Mouse (Mus musculus) embryo, embryonic 11.5 days (tissue): Measurements from ENCODE around the gene Ctnnd2.

Experiments used
- DNase-seq: peaks from one replicate; pipeline ENCODE4 v3.0.0-alpha.2; 2012; ENCODE audit warnings: low read depth, low spot score

The Ctnnd2 gene

GRCm38 (mm10) chr15:30647679-30648311, 475.4 kb downstream of the Ctnnd2 start:
- no peak for DNase-seq

DNA sequence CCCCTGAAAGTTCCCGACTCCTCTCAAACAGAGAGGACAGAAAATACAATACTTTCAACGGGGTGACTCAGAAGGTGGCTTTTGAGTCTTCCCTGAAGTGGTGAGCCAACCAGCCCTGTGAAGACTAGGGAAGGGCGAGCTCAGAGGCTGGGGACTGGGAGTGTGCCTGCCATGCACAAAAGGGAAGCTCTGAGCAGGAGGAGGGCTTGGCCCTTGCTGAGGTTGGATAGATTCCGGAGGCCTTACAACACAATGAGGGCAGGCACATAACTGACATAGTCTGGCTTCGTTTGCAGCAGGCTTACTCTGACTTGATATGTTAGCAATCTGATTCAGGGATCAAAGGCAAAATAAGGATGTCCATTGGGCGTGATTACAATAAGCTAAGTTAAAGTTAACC, 477.6 kb downstream of the Ctnnd2 start:
- no peak for DNase-seq

DNA sequence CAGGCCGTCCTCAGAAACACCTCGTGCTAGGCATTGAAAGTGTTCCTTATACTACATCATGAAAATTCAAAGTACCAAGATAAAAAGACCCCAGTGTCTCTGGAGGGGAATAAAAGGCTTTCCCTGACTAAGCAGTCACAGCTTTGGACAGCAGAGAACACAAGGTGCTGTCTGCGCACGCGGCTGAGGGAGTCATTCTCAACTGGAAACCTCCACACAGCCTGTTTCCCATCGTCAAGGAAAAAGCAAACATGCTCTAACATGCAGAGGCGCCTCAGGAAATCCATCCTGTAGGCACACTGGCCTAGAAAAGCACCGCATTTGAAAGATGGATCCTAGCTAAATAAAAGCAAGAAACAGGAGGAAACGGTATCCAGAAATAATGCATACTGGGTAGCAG, 483.0 kb downstream of the Ctnnd2 start:
- DNase-seq: no peak

GRCm38 (mm10) chr15:30657588-30657987, 485.2 kb downstream of the Ctnnd2 start:
- DNase-seq: no peak

DNA sequence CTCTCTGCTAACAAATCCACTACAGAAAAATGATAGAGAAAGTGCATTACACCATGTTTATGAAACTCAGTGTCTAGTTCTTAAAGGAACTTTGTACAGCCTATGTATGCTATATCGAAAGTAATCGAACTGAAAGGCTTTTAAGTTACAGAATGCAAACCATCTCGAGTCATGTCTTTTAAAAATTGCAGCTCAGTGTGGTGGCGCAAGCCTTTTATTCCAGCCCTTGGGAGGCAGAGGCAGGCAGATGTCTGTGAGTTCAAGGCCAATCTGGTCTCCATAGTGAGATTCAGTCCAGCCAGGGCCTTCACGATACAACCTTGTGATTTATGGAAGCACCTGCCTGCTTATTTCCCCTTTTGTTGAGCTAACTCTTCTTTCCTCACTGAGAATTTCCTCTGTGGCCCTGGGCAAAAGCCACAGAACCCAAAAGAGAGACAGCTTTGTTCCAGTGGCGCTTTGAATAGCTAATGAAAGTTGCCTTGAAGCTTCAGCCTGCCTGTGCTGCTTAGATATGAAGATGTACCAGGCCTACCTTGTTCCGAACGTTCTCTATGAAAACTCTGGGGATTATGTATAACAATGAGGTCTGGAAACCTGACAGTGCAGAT, 488.3 kb downstream of the Ctnnd2 start:
- DNase-seq: no peak

GRCm38 (mm10) chr15:30661689-30662422, 489.5 kb downstream of the Ctnnd2 start:
- no peak for DNase-seq

DNA sequence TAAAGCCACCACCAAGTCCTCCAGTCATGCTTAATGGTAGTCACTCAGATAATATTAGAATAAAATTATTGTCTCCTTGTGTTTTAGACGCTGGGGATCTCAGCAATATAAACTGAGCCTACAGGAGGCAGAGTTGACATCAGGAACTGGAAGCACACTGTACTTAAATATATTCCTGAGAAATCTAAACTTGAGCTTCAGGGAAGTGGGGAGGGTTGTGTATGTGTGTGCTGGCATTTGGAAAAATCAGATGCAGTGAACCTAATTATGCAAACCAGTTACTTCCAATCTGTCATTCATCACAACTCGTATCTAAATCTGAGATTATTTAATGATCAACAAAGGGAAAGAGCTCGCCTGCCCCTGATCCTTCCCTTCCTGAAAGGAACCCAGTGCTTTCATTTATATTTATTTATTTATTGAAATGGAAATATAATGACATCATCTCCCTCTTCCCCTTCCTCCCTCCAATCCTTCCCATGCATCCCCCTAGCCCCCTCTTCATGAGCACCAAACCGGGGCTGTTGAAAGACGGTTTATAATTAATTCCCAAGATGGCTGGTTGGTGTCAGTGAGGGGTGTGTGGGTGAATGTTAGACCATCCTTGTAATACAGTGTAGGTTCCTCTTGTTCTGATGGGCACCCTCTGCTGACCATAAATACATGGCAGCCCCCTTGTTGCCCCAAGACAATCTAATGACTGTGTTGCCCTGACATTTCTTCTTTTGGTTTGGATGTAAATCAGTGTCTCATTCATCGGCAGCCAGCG, 495.6 kb downstream of the Ctnnd2 start:
- DNase-seq: no peak

DNA sequence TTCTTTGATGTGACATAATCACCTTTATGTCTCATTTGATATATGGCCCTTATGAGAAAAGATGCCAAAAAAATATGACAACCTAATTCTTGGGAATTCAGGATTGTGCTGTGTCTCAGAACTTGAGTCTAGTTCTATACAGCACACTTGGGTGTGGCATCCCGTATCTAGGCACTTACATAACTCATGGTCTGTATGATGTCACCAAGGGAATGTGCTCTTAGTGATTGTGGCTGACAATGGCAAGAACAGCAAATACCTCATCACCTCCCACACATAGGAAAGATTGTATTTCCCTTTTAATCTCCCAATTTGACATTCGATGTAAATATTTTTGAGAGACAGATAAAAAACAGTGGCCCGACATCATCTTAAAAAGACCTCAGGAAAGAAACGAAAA, 509.5 kb downstream of the Ctnnd2 start:
- no peak for DNase-seq

DNA sequence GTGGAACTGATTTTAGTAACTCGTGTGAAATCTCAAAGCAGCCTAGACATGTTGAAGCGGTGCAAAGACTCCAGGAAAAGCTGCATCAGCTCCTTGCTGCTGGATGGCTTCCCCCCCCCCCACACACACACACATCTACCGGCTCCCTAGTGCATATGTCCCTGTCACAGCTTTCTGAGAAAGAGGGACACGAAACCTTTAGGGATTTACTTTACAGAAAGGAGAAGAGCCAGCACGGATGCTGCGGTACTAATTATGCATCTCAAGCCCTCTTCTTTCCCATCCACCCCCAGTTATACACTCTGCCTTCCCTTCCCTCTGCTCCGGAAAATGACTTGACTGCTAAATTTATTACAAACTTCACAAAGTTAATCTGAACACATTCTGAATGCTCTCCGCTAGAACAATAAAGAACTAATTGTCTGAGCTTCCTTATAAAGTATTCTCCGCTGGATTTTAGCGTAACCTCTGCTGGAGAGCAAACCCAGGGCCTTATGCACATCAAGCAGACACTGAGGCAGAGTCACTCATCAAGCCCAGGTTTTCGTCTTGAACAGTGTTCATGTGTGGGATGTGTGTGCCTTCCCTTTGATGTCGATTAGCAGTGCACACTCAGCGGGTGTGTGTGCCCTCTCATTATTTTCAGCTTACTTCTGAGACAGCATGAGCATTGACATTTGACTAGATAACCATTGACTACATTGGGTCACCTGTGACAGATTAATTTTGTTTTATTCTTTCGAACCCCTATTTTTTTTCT, 510.1 kb downstream of the Ctnnd2 start:
- DNase-seq: no peak

DNA sequence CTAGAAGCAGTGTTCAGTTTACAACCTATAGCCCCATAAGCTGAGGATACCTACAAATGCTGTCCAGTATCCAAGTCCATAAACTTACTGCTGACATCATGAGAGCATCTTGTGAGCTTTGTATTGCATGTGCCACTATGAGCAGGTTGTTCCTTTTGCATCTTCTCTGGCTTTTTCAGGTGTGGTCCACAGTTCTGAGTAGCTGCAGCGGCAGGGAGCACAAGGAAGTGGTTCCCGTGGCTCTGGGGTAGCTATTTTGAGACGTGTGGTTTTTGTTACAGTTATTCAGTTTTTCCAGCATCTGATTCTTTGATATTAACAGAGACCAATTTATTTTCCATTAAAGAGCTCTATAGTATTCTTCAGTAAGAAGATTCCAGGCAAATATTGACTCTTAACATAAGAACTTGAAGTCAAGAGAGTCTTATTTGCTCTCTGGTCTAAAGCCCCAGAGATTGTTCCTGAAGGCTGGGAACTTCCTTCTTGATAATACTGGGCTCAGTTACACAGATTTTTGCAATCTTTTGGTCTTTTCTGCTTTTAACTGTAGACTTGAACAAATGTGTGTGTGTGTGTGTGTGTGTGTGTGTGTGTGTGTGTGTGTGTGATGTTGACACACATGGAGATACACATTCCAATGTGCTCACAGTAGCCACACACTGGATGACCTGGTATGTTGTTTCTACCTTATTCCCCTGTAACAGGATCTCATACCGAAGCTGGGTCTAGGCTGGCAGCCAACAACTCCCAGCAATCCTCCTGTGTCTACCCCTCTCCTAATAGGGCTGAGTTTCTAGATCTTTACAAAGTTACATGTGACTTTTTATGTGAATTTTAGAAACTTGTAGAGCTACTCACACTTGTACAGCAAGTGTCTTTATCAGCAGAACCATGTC, 514.1 kb downstream of the Ctnnd2 start:
- no peak for DNase-seq

GRCm38 (mm10) chr15:30693754-30694205, 521.4 kb downstream of the Ctnnd2 start:
- DNase-seq: no peak

- no peak for DNase-seq
Observed at GRCm38 (mm10) chr15:30694286-30694685, 521.9 kb downstream of the Ctnnd2 start.

DNA sequence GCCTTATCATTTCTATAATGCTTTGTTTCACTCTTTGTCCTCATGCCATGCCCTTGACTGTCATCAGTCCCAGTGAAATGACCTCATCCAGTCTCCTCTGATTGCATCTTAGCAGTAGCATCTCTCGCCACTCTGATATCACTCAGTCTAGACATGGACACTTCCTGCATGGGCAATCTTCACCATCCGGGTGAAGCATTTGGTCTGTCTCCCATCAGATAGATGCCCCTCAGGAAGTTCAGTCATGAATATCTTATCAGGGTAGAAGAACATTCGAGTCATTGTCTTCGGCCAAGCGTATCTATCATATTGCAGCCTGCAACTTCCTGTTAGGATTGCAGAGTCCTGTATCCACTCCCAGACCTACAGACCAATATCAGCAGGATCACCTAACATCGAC, 523.5 kb downstream of the Ctnnd2 start:
- no peak for DNase-seq

DNA sequence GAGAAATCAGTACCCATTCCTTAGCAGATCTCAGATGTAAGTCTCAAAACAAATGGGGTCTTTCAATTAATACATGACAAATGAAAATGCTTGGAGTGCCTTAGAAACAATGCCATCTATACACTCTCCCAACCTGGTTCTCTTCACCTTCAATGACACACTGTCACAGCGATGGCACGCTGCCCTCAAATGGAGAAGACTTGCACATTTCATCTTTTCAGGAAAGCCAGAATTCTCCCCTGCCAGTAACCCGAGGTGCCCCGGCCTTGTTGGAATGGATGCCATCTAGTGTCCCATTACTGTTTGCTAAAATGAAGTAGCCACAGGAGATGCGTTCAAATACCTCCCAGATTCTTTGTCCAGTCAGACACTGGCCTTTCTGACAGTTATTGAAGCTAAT, 525.0 kb downstream of the Ctnnd2 start:
- DNase-seq: no peak

DNA sequence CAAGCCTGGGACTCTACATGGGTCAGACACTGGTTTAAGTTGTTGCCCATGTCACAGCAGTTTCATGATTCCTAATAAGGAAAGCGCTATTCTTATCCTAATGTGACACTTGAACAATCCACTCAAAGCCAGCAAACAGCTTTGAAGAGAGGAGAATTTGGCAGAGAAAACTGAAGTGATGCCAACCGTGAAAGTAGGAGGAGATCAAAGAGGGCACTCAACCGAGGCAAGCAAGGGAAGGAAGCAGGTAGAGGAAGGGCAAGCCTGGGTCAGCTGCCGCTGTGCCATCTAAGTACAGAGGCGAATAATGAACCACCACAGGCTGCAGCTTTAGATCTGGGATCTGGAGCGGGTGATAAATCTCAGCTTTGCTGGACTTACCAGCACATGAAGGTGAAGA, 528.4 kb downstream of the Ctnnd2 start:
- no peak for DNase-seq

- no peak for DNase-seq
Observed at GRCm38 (mm10) chr15:30701592-30701991, 529.2 kb downstream of the Ctnnd2 start.

DNA sequence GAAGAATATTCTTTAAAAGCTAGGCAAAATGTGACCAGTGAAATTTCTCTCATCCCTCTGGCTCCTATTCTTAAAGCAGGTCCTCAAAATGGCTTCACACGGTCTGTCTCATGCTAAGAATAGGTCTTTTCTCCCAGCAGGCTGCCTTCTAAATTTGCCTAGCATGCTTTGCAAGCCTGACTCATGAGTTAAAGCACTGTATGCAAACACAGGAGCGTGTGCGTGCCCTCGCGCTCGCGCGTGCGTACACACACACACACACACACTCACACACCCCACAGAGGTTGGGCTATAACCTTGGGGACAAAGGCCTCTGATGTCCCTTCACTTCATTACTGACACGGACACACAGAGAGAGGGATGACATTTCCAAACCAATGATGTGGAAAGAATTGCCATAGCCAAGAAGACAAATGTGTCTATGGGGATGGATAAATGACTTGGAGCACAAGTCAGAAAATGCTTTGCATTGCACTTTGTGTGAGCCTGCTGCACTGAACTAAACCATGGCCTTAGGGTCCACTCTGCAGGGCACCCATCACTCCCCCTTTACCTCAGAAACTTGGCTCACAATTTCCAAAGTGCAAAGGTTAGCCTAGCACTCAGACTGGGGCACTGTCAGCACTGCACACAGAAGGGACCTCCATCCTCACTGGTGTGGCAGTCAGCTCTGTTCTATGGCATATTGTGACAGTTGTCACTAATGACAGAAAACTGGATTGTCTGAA, 536.8 kb downstream of the Ctnnd2 start:
- no peak for DNase-seq

GRCm38 (mm10) chr15:30709754-30710105, 537.3 kb downstream of the Ctnnd2 start:
- DNase-seq: no peak

- DNase-seq: no peak
Observed at GRCm38 (mm10) chr15:30714823-30715222, 542.4 kb downstream of the Ctnnd2 start.

DNA sequence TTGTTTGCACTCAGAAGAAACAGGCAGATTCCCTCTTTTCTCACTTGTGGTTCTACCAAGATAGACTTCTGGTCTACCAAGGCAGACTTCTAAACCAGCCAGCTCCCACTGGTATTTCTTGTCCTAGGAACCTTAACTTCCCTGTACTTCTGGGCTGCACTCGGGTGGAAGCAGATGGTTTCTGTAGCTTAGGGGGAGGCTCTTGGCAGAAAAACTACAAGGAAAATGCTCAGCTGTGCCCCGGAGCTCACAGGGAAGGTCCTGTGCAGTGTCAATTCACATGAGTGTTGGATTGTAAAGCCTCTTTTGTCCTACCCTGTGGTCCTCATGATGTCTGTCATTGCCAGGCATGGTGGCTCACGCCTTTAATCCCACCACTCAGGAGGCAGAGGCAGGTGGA, 546.4 kb downstream of the Ctnnd2 start:
- no peak for DNase-seq
